Mouse (Mus musculus): Measurements from ENCODE around the gene Crygc. TPM values are rescaled to one million over a fixed set of nuclear protein-coding genes. Genes with fewer than 3 reads are reported as not detected.
A peak's percentile ranks its signal among the peaks of the same experiment; 100 is the strongest.
"Not testable (repeated sequence)": the region's sequence is repeated elsewhere in the genome, so short reads cannot be mapped to it uniquely, and the experiment has no call there.

The Crygc gene
- total RNA-seq, 2 experiments from 2014 or later: not detected

DNA sequence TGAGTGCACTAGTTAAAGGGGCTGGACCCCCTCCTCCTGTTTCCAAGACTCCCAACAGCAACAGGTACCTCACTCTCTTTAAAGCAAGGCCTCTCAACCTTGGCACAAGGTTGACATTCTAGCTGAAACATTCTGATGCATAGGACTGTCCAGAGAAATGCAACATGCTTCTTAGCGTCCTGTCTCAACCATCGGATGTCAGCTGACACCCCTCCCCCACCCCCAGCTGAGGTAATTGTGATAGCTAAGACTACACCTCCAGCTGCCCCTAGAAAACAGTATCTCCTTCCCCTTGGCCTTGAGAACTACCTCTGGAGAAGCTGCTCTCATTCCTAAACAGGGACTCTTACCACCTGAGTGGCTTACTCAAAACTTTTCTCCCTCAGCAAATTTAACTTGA is 21.3 kb downstream of the Crygc start:
- DNase-seq: no peak

DNA sequence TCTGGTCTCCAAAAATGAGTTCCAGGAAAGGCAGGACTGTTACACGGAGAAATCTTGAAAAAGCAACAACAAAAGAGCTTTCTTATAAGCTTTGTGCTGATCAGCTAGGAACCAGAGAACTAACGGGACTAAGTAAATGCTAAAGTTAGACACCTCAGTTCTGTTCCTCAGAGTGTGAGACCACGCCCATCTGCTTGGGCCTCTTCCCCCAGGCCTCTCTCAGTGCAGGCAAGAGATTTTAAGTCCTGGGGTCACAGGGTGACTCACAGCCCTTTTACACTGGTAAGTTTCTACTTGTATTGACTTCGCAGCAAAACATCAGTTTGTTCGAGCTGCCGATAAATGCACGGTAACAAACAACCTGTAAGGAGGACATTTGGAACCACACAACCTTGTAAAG is 21.8 kb downstream of the Crygc start:
- no peak for DNase-seq

DNA sequence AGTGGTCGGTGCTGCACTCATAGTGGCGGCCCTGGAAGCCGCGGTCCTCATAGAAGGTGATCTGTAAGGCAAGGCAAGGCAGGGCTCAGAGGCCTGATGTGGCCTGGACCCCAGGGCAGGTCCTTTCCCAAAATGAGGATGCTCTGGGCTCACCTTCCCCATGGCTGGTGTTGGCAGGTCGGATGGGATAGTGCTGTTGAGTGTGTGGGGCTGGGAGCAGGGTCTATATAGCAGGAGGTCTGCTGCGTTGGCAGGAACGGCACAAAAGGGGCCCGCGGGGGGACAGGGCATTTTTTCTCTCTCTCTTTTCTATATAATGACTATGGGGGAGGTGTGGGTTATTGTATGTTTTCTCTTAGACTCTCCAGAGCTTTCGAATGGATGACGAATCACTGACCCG is 22.5 kb downstream of the Crygc start, which contains the start of gene Cryge:
Gene Cryge (minus strand): TSS at position 198 of the 400 bp plus-strand sequence.
- DNase-seq: not testable (repeated sequence)

GRCm38 (mm10) chr1:65048781-65049180 is 24.7 kb downstream of the Crygc start:
- DNase-seq: peak; percentile 15

DNA sequence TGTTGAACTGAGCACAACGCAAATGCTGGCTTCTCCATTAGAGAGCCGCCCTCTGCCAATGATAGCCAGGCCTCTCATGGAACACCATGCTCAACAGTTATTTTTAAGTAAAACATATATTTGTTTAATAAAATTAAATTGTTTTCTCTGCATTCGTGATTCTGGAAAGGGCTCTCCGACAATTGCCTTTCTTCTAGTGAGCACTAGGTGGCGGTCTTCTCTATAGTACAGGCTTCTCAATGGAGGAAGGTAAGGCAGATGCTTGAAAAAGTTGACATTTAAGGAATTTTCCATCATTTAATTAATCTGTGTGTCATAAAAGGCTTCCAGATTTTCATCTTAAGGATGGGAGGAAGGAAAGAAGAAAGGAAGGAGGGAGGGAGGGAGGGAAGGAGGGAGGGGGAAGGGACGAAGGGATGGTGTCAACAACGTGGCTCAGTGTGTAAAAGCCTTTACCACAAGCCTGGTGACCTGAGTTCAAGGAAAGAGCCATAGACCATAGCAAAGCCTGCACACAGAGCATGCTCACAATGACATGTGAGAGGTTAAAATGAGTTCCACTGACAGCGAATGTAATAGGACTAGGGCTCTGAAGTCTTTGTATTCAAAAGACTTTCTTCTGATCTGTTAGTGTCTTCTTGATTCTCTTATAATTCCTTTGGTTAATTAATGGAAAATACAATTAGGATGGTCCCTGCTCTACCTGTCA is 26.9 kb downstream of the Crygc start:
- DNase-seq: no peak

DNA sequence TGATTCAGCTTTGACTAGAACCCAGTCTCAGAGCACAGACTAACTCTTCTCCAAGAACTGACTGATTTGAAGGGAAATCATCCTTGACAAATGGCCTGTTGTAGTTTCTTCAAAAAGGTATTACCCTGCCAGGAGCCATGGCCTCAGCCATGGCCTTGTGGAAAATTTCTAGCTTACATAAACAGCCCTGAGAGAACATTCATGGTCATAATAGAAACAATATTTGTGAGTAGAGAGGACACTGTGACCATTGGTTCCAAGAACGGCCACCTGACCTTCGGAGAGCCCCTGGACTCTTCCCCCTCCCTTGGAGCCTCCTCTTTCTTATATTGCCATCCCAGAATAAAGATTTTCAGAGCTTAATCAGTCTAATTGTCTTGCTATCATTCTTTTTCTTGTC is 30.1 kb downstream of the Crygc start:
- DNase-seq: no peak

DNA sequence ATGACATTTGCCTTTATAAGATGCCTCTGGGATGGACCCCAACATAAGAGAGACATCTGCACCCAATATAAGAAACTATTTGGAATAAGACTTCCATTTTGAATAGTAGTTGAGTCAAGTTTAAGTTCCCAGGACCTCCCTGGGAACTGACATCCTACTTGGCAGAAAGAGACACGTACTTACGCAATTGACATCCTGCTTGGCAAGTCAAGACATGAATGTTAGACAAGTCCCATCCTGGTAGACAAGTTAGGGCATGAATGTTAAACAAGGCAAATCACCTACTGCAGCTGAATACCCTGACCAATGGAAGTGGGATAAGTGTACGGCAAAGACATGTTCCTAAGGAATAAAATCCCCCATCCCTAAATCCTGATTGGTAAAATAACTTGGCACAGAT is 31.7 kb downstream of the Crygc start:
- DNase-seq: no peak

DNA sequence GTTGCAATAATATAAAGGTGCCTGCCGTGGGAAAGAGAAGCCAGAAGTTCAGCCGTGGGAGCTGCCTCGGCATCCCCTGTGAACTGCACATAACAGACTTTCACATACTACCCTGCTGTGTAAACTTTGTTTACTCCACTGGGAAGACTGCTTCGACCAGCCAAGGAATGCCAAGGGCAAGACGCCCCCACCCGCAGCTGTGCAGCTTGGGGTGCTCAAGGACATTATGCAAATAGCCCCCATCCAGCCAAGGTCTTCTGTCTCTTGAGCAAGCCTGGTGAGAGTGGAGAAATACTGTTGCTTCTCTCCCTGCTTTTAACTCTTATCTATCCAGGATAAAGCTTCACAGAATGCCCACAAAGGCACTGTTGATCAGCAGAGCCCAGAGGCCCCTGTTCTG is 32.7 kb downstream of the Crygc start:
- DNase-seq: no peak

- DNase-seq: no peak
Measured at GRCm38 (mm10) chr1:65039679-65040078, 33.8 kb downstream of the Crygc start.

GRCm38 (mm10) chr1:65037542-65037941 is 35.9 kb downstream of the Crygc start:
- DNase-seq: no peak

DNA sequence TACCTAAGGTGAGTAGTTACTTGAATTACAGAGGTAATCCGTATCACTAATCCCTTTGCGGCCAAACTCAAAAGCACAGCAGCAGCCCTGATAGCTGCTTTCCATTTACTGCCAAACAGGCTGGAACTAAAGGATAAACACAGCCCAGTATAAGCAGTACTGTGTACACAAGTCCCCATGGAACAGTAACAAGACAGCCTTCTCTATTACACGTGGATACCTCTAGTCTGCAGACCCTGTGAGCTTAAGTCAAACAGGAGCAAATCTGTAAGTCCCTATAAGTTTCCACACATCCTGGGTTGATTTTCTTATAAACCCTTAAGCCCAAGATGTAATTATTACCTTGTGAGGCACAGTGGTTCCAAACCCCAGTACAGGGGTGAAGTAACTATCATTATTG is 38.0 kb downstream of the Crygc start:
- DNase-seq: no peak

DNA sequence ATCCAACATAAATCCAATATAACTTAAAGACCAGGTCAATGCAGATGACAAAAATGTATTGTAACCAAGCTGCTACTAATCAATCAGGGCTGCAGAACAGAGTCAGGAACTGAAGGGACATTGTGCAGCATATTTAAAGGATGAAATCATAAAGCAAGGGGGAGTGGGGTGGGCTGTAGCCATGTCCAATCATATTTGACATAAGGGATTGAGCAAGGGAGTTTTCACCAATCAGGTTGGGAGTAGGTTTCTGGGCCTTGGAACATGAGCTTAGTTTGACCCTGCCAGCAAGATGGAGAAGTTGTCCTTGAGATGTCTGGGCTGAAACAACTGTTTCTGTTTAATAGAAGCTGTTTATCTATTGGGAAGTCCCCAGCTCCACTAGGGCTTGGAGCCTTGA is 40.8 kb downstream of the Crygc start, which contains the start of gene Akr1cl:
Gene Akr1cl (minus strand): TSS at position 119 of the 400 bp plus-strand sequence.
- DNase-seq: no peak

DNA sequence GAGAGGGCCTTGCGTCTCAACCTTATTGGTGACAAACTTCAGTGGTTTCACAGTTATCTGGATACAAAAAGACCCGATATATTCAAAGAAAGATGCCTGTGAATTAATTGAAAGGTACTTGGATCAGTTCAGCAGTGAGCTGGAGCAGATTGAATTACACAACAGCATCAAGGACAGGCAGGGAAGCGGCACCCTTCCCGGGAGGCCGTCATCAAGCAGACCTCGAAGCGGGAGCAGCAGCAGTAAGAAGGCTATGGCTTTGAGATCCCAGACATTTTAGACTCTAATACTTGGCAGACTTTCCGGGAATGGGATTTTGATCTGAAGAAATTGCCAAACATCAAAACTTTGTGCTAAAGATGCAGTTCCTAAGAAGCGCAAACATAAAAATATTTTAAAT is 45.3 kb downstream of the Crygc start:
- no peak for DNase-seq

Other genes starting within 250 kb of the Crygc start
- 1 to 10 TPM; 5.2 to 5.7 TPM for gene Plekhm3, start 116.9 kb downstream of the Crygc start, total RNA-seq (2021)
- not detected for gene Akr1cl, start 40.9 kb downstream of the Crygc start, total RNA-seq (2021)
- gene Cryge, start 22.5 kb downstream of the Crygc start, total RNA-seq (2021): not detected
- not detected for gene Crygd, start 10.2 kb downstream of the Crygc start, total RNA-seq (2021)
- not detected for gene Crygb, start 8.6 kb upstream of the Crygc start, total RNA-seq (2021)
- not detected for gene Cryga, start 29.7 kb upstream of the Crygc start, total RNA-seq (2021)
- gene Gm28845, start 45.9 kb upstream of the Crygc start, total RNA-seq (2021): not detected
- not detected for gene D630023F18Rik, start 49.5 kb upstream of the Crygc start, total RNA-seq (2021)
- gene Idh1, start 112.8 kb upstream of the Crygc start, total RNA-seq (2021): 10 to 100 TPM; 20.9 to 46.4 TPM
- gene Pikfyve, start 113.0 kb upstream of the Crygc start, total RNA-seq (2021): 1 to 10 TPM; 7.5 to 7.7 TPM
- not detected for gene Pth2r, start 208.4 kb upstream of the Crygc start, total RNA-seq (2021)

All from gastrocnemius, postnatal 25 days (tissue).